Mouse (Mus musculus) heart, adult 2 months (tissue): ENCODE data around the gene Arhgap35.

Experiments
- CTCF ChIP-seq: fragments of 200-600 bp; IDR thresholded peaks from 2 replicates; pipeline ENCODE4 v1.8.1; 2022; ENCODE audit warnings: antibody characterized with exemption, mild to moderate bottlenecking, moderate library complexity
- EP300 ChIP-seq: fragments of 200-500 bp; IDR thresholded peaks from 2 replicates; pipeline ENCODE4 v1.6.1; 2011; ENCODE audit warnings: low read depth, low read length, control low read depth; ENCODE audit not compliant: insufficient read depth
- POLR2A ChIP-seq: fragments of 200-500 bp; IDR thresholded peaks from 2 replicates; pipeline ENCODE4 v1.6.1; 2011; ENCODE audit warnings: mild to moderate bottlenecking, low read depth, low read length, control low read depth; ENCODE audit not compliant: insufficient read depth

DNA sequence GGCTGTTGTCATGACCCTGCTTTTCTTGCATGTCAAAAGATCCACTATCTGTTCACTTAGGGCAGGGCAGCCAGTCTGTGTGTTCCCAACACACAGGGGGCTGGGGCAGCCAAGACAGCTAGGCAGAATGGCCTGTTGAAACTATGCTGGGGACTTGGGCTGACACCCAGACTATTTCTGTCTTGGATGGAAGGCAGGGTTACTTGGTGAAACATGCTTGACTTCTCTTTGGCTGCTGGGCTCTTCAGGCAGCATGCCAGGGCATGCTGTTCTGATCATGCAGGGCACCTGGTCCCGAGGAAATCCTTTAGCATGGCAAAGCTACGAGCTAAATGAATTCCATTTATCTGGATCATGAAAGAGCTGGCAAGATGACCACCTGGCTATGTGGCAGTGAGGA, 90.5 kb downstream of the Arhgap35 start:
- no peak for TF ChIP-seq POLR2A
- TF ChIP-seq CTCF = no peak
- peak; percentile 55; the same call in 1 of the 2 replicates for TF ChIP-seq EP300
